Mouse (Mus musculus): Measurements from ENCODE around the gene Gnao1.

The Gnao1 gene

GRCm38 (mm10) chr8:93843858-93844502, 34.2 kb downstream of the Gnao1 start:
- DNase-seq (ENCODE audit: low read depth, low spot score), result no peak

GRCm38 (mm10) chr8:93845186-93845585, 35.4 kb downstream of the Gnao1 start:
- DNase-seq (ENCODE audit: low read depth, low spot score), result no peak

GRCm38 (mm10) chr8:93852087-93852645, 42.4 kb downstream of the Gnao1 start:
- no peak for DNase-seq (ENCODE audit: low read depth, low spot score)

- no peak for DNase-seq (ENCODE audit: low read depth, low spot score)
These were observed 43.2 kb downstream of the Gnao1 start for GRCm38 (mm10) chr8:93852851-93853461.

GRCm38 (mm10) chr8:93854676-93855075, 44.9 kb downstream of the Gnao1 start:
- DNase-seq (ENCODE audit: low read depth, low spot score), result no peak

GRCm38 (mm10) chr8:93855272-93855671, 45.5 kb downstream of the Gnao1 start:
- no peak for DNase-seq (ENCODE audit: low read depth, low spot score)

- DNase-seq (ENCODE audit: low read depth, low spot score), result no peak
These were observed 47.4 kb downstream of the Gnao1 start for GRCm38 (mm10) chr8:93857144-93857543.

- peak; percentile 17 for DNase-seq (ENCODE audit: low read depth, low spot score)
These were observed 48.5 kb downstream of the Gnao1 start for GRCm38 (mm10) chr8:93858286-93858685.

- no peak for DNase-seq (ENCODE audit: low read depth, low spot score)
These were observed 50.3 kb downstream of the Gnao1 start for GRCm38 (mm10) chr8:93860020-93860419.

GRCm38 (mm10) chr8:93864064-93864463, 54.3 kb downstream of the Gnao1 start:
- no peak for DNase-seq (ENCODE audit: low read depth, low spot score)

GRCm38 (mm10) chr8:93866271-93866670, 56.5 kb downstream of the Gnao1 start:
- no peak for DNase-seq (ENCODE audit: low read depth, low spot score)

GRCm38 (mm10) chr8:93868486-93869221, 58.9 kb downstream of the Gnao1 start:
- no peak for DNase-seq (ENCODE audit: low read depth, low spot score)

GRCm38 (mm10) chr8:93871275-93871674, 61.5 kb downstream of the Gnao1 start:
- no peak for DNase-seq (ENCODE audit: low read depth, low spot score)

GRCm38 (mm10) chr8:93878396-93878795, 68.6 kb downstream of the Gnao1 start:
- no peak for DNase-seq (ENCODE audit: low read depth, low spot score)

GRCm38 (mm10) chr8:93879966-93880365, 70.2 kb downstream of the Gnao1 start:
- no peak for DNase-seq (ENCODE audit: low read depth, low spot score)

- DNase-seq (ENCODE audit: low read depth, low spot score), result no peak
These were observed 71.6 kb downstream of the Gnao1 start for GRCm38 (mm10) chr8:93881381-93881780.

GRCm38 (mm10) chr8:93883241-93883640, 73.5 kb downstream of the Gnao1 start:
- no peak for DNase-seq (ENCODE audit: low read depth, low spot score)

- no peak for DNase-seq (ENCODE audit: low read depth, low spot score)
These were observed 74.0 kb downstream of the Gnao1 start for GRCm38 (mm10) chr8:93883771-93884170.

- no peak for DNase-seq (ENCODE audit: low read depth, low spot score)
These were observed 74.5 kb downstream of the Gnao1 start for GRCm38 (mm10) chr8:93884316-93884715.

- DNase-seq (ENCODE audit: low read depth, low spot score), result no peak
These were observed 76.4 kb downstream of the Gnao1 start for GRCm38 (mm10) chr8:93886181-93886580.

GRCm38 (mm10) chr8:93888150-93888676, 78.4 kb downstream of the Gnao1 start:
- DNase-seq (ENCODE audit: low read depth, low spot score), result no peak

All from forelimb bud, embryonic 11.5 days (tissue).